Mouse (Mus musculus): ENCODE measurements at regions not wholly inside any gene's neighbourhood (a gene's known extent, or its start where the extent isn't known, plus 50 kb on each side); places are given as distances from the start of the nearest gene placed in this dataset.

- no peak overlapping the region for H3K9ac ChIP-seq (ENCODE audit: control insufficient read depth, low read depth, low read length, poor library complexity, severe bottlenecking)
- no peak overlapping the region for H3K4me3 ChIP-seq (ENCODE audit: control insufficient read depth in 1 of 2, insufficient read depth in 1 of 2, low read depth in 2 of 2, low read length in 2 of 2)
- TF ChIP-seq UBTF (IDR thresholded peaks at IDR 0.05; ENCODE audit: borderline replicate concordance, insufficient read depth, low read depth, low read length), result no peak
- TF ChIP-seq MAX (IDR thresholded peaks at IDR 0.05; ENCODE audit: low read length), result no peak
- TF ChIP-seq GABPA (IDR thresholded peaks at IDR 0.05; ENCODE audit: low read depth, low read length), result no peak
- no peaks in the 10 kb centered on the region for H3K36me3 ChIP-seq (ENCODE audit: control insufficient read depth in 1 of 2, insufficient read depth in 2 of 2, low read length in 2 of 2)
- no peaks in the 10 kb centered on the region for H3K4me1 ChIP-seq (ENCODE audit: control insufficient read depth in 1 of 2, insufficient read depth in 2 of 2, low read length in 2 of 2)
- no peaks in the 10 kb centered on the region for H3K79me2 ChIP-seq (ENCODE audit: control insufficient read depth, insufficient read depth, low read length, poor library complexity)
- H3K9me3 ChIP-seq (replicated peaks; ENCODE audit: insufficient read depth, low read length), result no peaks in the 10 kb centered on the region
- H3K27me3 ChIP-seq (ENCODE audit: control insufficient read depth in 1 of 2, insufficient read depth in 2 of 2, low read length in 2 of 2), result no peaks in the 10 kb centered on the region
- DNase-seq (ENCODE audit: low read depth, low spot score), result no peak
- no peak overlapping the region for H3K27ac ChIP-seq (ENCODE audit: control insufficient read depth, low read depth, low read length)
Observed at GRCm38 (mm10) chr5:39076555-39077178, 200.1 kb upstream of the Clnk start.

GRCm38 (mm10) chr5:39069683-39070082 is 193.1 kb upstream of the Clnk start:
- TF ChIP-seq HCFC1 (IDR thresholded peaks at IDR 0.05; ENCODE audit: low read depth, low read length), result no peak
- TF ChIP-seq ZMIZ1 (IDR thresholded peaks at IDR 0.05; ENCODE audit: low read depth, low read length), result no peak
- TF ChIP-seq GATA1 (IDR thresholded peaks at IDR 0.05; ENCODE audit: low read depth, low read length), result no peak
- no peak for TF ChIP-seq SMC3 (IDR thresholded peaks at IDR 0.05; ENCODE audit: low read depth, low read length)
- no peak for TF ChIP-seq RAD21 (IDR thresholded peaks at IDR 0.05; ENCODE audit: low read depth, low read length)
- TF ChIP-seq UBTF (IDR thresholded peaks at IDR 0.05; ENCODE audit: borderline replicate concordance, insufficient read depth, low read depth, low read length), result no peak
- no peak for TF ChIP-seq USF1 (IDR thresholded peaks at IDR 0.05; ENCODE audit: low read depth, low read length)
- TF ChIP-seq MYC (IDR thresholded peaks at IDR 0.05; ENCODE audit: low read depth, low read length), result no peak
- Histone ChIP-seq H3K9me3 (replicated peaks; ENCODE audit: insufficient read depth, low read length) (no peaks in the 10 kb centered on the region), H3K9ac (ENCODE audit: control insufficient read depth, low read depth, low read length, poor library complexity, severe bottlenecking) (no peak overlapping the region), H3K4me1 (ENCODE audit: control insufficient read depth in 1 of 2, insufficient read depth in 2 of 2, low read length in 2 of 2) (no peaks in the 10 kb centered on the region), H3K27ac (ENCODE audit: control insufficient read depth, low read depth, low read length) (no peak overlapping the region), H3K4me3 (ENCODE audit: control insufficient read depth in 1 of 2, insufficient read depth in 1 of 2, low read depth in 2 of 2, low read length in 2 of 2) (no peak overlapping the region), H3K36me3 (ENCODE audit: control insufficient read depth in 1 of 2, insufficient read depth in 2 of 2, low read length in 2 of 2) (no peaks in the 10 kb centered on the region), H3K79me2 (ENCODE audit: control insufficient read depth, insufficient read depth, low read length, poor library complexity) (no peaks in the 10 kb centered on the region), H3K27me3 (ENCODE audit: control insufficient read depth in 1 of 2, insufficient read depth in 2 of 2, low read length in 2 of 2) (no peaks in the 10 kb centered on the region)
- no peak for DNase-seq (ENCODE audit: low read depth, low spot score)

- Histone ChIP-seq H3K27me3 (ENCODE audit: control insufficient read depth in 1 of 2, insufficient read depth in 2 of 2, low read length in 2 of 2) (no peaks in the 10 kb centered on the region), H3K79me2 (ENCODE audit: control insufficient read depth, insufficient read depth, low read length, poor library complexity) (no peaks in the 10 kb centered on the region), H3K36me3 (ENCODE audit: control insufficient read depth in 1 of 2, insufficient read depth in 2 of 2, low read length in 2 of 2) (no peaks in the 10 kb centered on the region), H3K4me3 (ENCODE audit: control insufficient read depth in 1 of 2, insufficient read depth in 1 of 2, low read depth in 2 of 2, low read length in 2 of 2) (no peak overlapping the region), H3K9me3 (replicated peaks; ENCODE audit: insufficient read depth, low read length) (no peaks in the 10 kb centered on the region), H3K27ac (ENCODE audit: control insufficient read depth, low read depth, low read length) (no peak overlapping the region), H3K9ac (ENCODE audit: control insufficient read depth, low read depth, low read length, poor library complexity, severe bottlenecking) (no peak overlapping the region), H3K4me1 (ENCODE audit: control insufficient read depth in 1 of 2, insufficient read depth in 2 of 2, low read length in 2 of 2) (no peaks in the 10 kb centered on the region)
- no peak for DNase-seq (ENCODE audit: low read depth, low spot score)
- no peak for TF ChIP-seq E2F4 (IDR thresholded peaks at IDR 0.05; ENCODE audit: borderline replicate concordance, low read depth, low read length)
- no peak for TF ChIP-seq NRF1 (IDR thresholded peaks at IDR 0.05; ENCODE audit: insufficient read depth, low read depth, low read length, poor library complexity, severe bottlenecking)
- no peak for TF ChIP-seq MEF2A (IDR thresholded peaks at IDR 0.05; ENCODE audit: extremely low read depth, insufficient replicate concordance, low read depth, low read length, poor library complexity, severe bottlenecking)
- no peak for TF ChIP-seq EP300 (IDR thresholded peaks at IDR 0.05; ENCODE audit: low read depth in 1 of 2, low read length in 2 of 2)
- TF ChIP-seq ZKSCAN1 (IDR thresholded peaks at IDR 0.05; ENCODE audit: low read depth, low read length), result no peak
- TF ChIP-seq JUND (IDR thresholded peaks at IDR 0.05; ENCODE audit: low read depth, low read length), result no peak
- no peak for TF ChIP-seq TAL1 (IDR thresholded peaks at IDR 0.05; ENCODE audit: low read length)
- no peak for TF ChIP-seq NELFE (IDR thresholded peaks at IDR 0.05; ENCODE audit: low read depth, low read length)
- no peak for TF ChIP-seq ETS1 (IDR thresholded peaks at IDR 0.05; ENCODE audit: low read depth, low read length)
- TF ChIP-seq RCOR1 (IDR thresholded peaks at IDR 0.05; ENCODE audit: low read depth, low read length), result no peak
- no peak for TF ChIP-seq CHD1 (IDR thresholded peaks at IDR 0.05; ENCODE audit: low read depth, low read length)
- no peak for TF ChIP-seq SIN3A (IDR thresholded peaks at IDR 0.05; ENCODE audit: low read length)
- no peak for TF ChIP-seq TCF12 (IDR thresholded peaks at IDR 0.05; ENCODE audit: low read depth, low read length)
- TF ChIP-seq ZMIZ1 (IDR thresholded peaks at IDR 0.05; ENCODE audit: low read depth, low read length), result no peak
- TF ChIP-seq TBP (IDR thresholded peaks at IDR 0.05; ENCODE audit: low read depth, low read length), result no peak
- TF ChIP-seq UBTF (IDR thresholded peaks at IDR 0.05; ENCODE audit: borderline replicate concordance, insufficient read depth, low read depth, low read length), result no peak
Observed at GRCm38 (mm10) chr5:39063061-39063460, 186.4 kb upstream of the Clnk start.
